Mouse (Mus musculus) kidney, embryonic 16.5 days (tissue): ENCODE measurements around the gene Asic5. TPM values are rescaled to one million over a fixed set of nuclear protein-coding genes. Genes with fewer than 3 reads are reported as not detected.

Experiments
- ATAC-seq: fragments of 200-750 bp; cut with Nextera tagmentation; 2 replicates; pipeline ENCODE4 v1.8.0; 2017; ENCODE audit warnings: moderate TSS enrichment; ENCODE audit not compliant: low FRiP score, low TSS enrichment
- H3K27ac ChIP-seq: fragments of 300-500 bp; sonication (generic); 2 replicates; pipeline ENCODE4 v1.5.1; 2014; ENCODE audit warnings: low read length
- H3K27me3 ChIP-seq: fragments of 300-500 bp; sonication (generic); 2 replicates; pipeline ENCODE4 v1.6.1; 2014; ENCODE audit warnings: low read length, control low read depth, mixed read lengths; ENCODE audit not compliant: insufficient read depth
- H3K36me3 ChIP-seq: fragments of 300-500 bp; sonication (generic); 2 replicates; pipeline ENCODE4 v1.6.1; 2014; ENCODE audit warnings: low read length, control low read depth, mixed read lengths; ENCODE audit not compliant: insufficient read depth
- H3K4me1 ChIP-seq: fragments of 300-500 bp; sonication (generic); 2 replicates; pipeline ENCODE4 v1.6.1; 2014; ENCODE audit warnings: low read length, control low read depth, mixed read lengths; ENCODE audit not compliant: insufficient read depth
- H3K4me2 ChIP-seq: fragments of 300-500 bp; sonication (generic); replicated peaks from 2 replicates; pipeline ENCODE4 v1.6.1; 2014; ENCODE audit warnings: low read depth, low read length
- H3K4me3 ChIP-seq: fragments of 300-500 bp; sonication (generic); 2 replicates; pipeline ENCODE4 v1.5.1; 2014; ENCODE audit warnings: mild to moderate bottlenecking, low read length
- H3K9ac ChIP-seq: fragments of 300-500 bp; sonication (generic); replicated peaks from 2 replicates; pipeline ENCODE4 v1.6.1; 2014; ENCODE audit warnings: low read length
- H3K9me3 ChIP-seq: fragments of 300-500 bp; sonication (generic); 2 replicates; pipeline ENCODE4 v1.6.1; 2016; ENCODE audit warnings: low read length, control low read depth
- WGBS: fragments of 180-500 bp; shearing (Covaris S2); extraction: QIAGEN DNeasy Blood & Tissue Kit; methylation state at CpG from one replicate; pipeline ENCODE4 v1.1.7; 2014; 5-methylcytosine and 5-hydroxymethylcytosine counted together
- polyA plus RNA-seq: library from polyadenylated mRNA; unstranded; fragments of >200 nt; fragmentation: Nextera tagmentation; extraction: Ambion mirVana; gene quantifications from 2 replicates; pipeline ENCODE4 v1.2.1, GENCODE M21; 2015

Gene Asic5
- polyA plus RNA-seq, 1 experiment from 2014 or later, result 0.12 TPM

- Histone ChIP-seq H3K4me2 (no peak overlapping the region), H3K4me1 (no peaks in the 10 kb centered on the region), H3K27me3 (no peaks in the 10 kb centered on the region), H3K4me3 (no peak overlapping the region), H3K9me3 (no peaks in the 10 kb centered on the region), H3K27ac (no peak overlapping the region), H3K9ac (no peak overlapping the region), H3K36me3 (peaks cover 5% of the 10 kb centered on the region; the same call in 1 of the 2 replicates)
- 85% methylated on average over 2 of the region's 2 CpGs for WGBS
- ATAC-seq, result no peak
Observed at GRCm38 (mm10) chr3:82036262-82037044, 54.4 kb downstream of the Asic5 start.

GRCm38 (mm10) chr3:82043676-82044075 lies 61.6 kb downstream of the Asic5 start:
- Histone ChIP-seq H3K27ac (no peak overlapping the region), H3K9me3 (no peaks in the 10 kb centered on the region), H3K27me3 (no peaks in the 10 kb centered on the region), H3K9ac (no peak overlapping the region), H3K36me3 (0 out of 2 replicates have a peak, but pooled peaks cover 4% of the 10 kb centered on the region), H3K4me2 (no peak overlapping the region), H3K4me1 (no peaks in the 10 kb centered on the region), H3K4me3 (no peak overlapping the region)
- WGBS, result 85% methylated on average over 6 of the region's 6 CpGs
- no peak for ATAC-seq

GRCm38 (mm10) chr3:82044902-82045301 lies 62.8 kb downstream of the Asic5 start:
- no peak for ATAC-seq
- Histone ChIP-seq H3K4me3 (no peak overlapping the region), H3K27me3 (no peaks in the 10 kb centered on the region), H3K4me1 (no peaks in the 10 kb centered on the region), H3K4me2 (no peak overlapping the region), H3K9me3 (no peaks in the 10 kb centered on the region), H3K36me3 (0 out of 2 replicates have a peak, but pooled peaks cover 4% of the 10 kb centered on the region), H3K9ac (no peak overlapping the region), H3K27ac (no peak overlapping the region)
- WGBS, result 80% methylated on average over 5 of the region's 5 CpGs

GRCm38 (mm10) chr3:82046087-82046486 lies 64.0 kb downstream of the Asic5 start:
- 82% methylated on average over 8 of the region's 8 CpGs for WGBS
- 0 out of 2 replicates have a peak, but pooled peaks cover 4% of the 10 kb centered on the region for H3K36me3 ChIP-seq
- no peaks in the 10 kb centered on the region for H3K27me3 ChIP-seq
- H3K4me2 ChIP-seq, result no peak overlapping the region
- no peak for ATAC-seq
- H3K4me3 ChIP-seq, result no peak overlapping the region
- H3K9me3 ChIP-seq, result no peaks in the 10 kb centered on the region
- H3K4me1 ChIP-seq, result no peaks in the 10 kb centered on the region
- H3K9ac ChIP-seq, result no peak overlapping the region
- H3K27ac ChIP-seq, result no peak overlapping the region

GRCm38 (mm10) chr3:82047100-82047753 lies 65.1 kb downstream of the Asic5 start:
- 0 out of 2 replicates have a peak, but pooled peaks cover 4% of the 10 kb centered on the region for H3K36me3 ChIP-seq
- ATAC-seq, result no peak
- H3K9me3 ChIP-seq, result no peaks in the 10 kb centered on the region
- H3K4me2 ChIP-seq, result no peak overlapping the region
- no peak overlapping the region for H3K9ac ChIP-seq
- no peak overlapping the region for H3K27ac ChIP-seq
- H3K27me3 ChIP-seq, result no peaks in the 10 kb centered on the region
- WGBS, result 34% methylated on average over 8 of the region's 8 CpGs
- no peaks in the 10 kb centered on the region for H3K4me1 ChIP-seq
- H3K4me3 ChIP-seq, result no peak overlapping the region

- WGBS, result 65% methylated on average over 4 of the region's 4 CpGs
- no peak for ATAC-seq
- Histone ChIP-seq H3K4me3 (no peak overlapping the region), H3K27ac (no peak overlapping the region), H3K9me3 (no peaks in the 10 kb centered on the region), H3K9ac (no peak overlapping the region), H3K27me3 (no peaks in the 10 kb centered on the region), H3K4me2 (no peak overlapping the region), H3K4me1 (no peaks in the 10 kb centered on the region), H3K36me3 (0 out of 2 replicates have a peak, but pooled peaks cover 3% of the 10 kb centered on the region)
Observed at GRCm38 (mm10) chr3:82048078-82048477, 66.0 kb downstream of the Asic5 start.

GRCm38 (mm10) chr3:82048681-82049080 lies 66.6 kb downstream of the Asic5 start:
- Histone ChIP-seq H3K27ac (no peak overlapping the region), H3K4me1 (no peaks in the 10 kb centered on the region), H3K4me2 (no peak overlapping the region), H3K36me3 (no peaks in the 10 kb centered on the region), H3K27me3 (no peaks in the 10 kb centered on the region), H3K4me3 (no peak overlapping the region), H3K9ac (no peak overlapping the region), H3K9me3 (no peaks in the 10 kb centered on the region)
- 54% methylated on average over 7 of the region's 7 CpGs for WGBS
- no peak for ATAC-seq

GRCm38 (mm10) chr3:82051468-82051867 lies 69.4 kb downstream of the Asic5 start:
- Histone ChIP-seq H3K27ac (no peak overlapping the region), H3K9ac (no peak overlapping the region), H3K4me3 (no peak overlapping the region), H3K4me1 (peaks cover 5% of the 10 kb centered on the region; the same call in 1 of the 2 replicates), H3K4me2 (no peak overlapping the region), H3K36me3 (no peaks in the 10 kb centered on the region), H3K27me3 (no peaks in the 10 kb centered on the region), H3K9me3 (no peaks in the 10 kb centered on the region)
- ATAC-seq, result no peak

GRCm38 (mm10) chr3:82052029-82052428 lies 69.9 kb downstream of the Asic5 start:
- WGBS, result 45% methylated on average over 2 of the region's 2 CpGs
- no peaks in the 10 kb centered on the region for H3K9me3 ChIP-seq
- no peak overlapping the region for H3K4me2 ChIP-seq
- H3K27ac ChIP-seq, result no peak overlapping the region
- ATAC-seq, result no peak
- no peaks in the 10 kb centered on the region for H3K27me3 ChIP-seq
- H3K9ac ChIP-seq, result no peak overlapping the region
- peaks cover 5% of the 10 kb centered on the region; the same call in 1 of the 2 replicates for H3K4me1 ChIP-seq
- H3K4me3 ChIP-seq, result no peak overlapping the region
- H3K36me3 ChIP-seq, result no peaks in the 10 kb centered on the region
